Mouse (Mus musculus) C2C12 (cell line): ENCODE results near the gene Cd55b.
"Not testable (repeated sequence)": the region's sequence is repeated elsewhere in the genome, so short reads cannot be mapped to it uniquely, and the experiment has no call there.

Experiments used
- CEBPB ChIP-seq: IDR thresholded peaks from one replicate; pipeline ENCODE4 v1.6.1; 2011; ENCODE audit warnings: low read depth, mild to moderate bottlenecking, control low read depth, moderate library complexity
- CTCF ChIP-seq: IDR thresholded peaks from one replicate; pipeline ENCODE4 v1.5.1; 2011; ENCODE audit not compliant: control insufficient read depth, insufficient read depth, insufficient read length
- USF1 ChIP-seq: IDR thresholded peaks from one replicate; pipeline ENCODE4 v1.6.1; 2011; ENCODE audit warnings: low read depth, mild to moderate bottlenecking, control low read depth, moderate library complexity

DNA sequence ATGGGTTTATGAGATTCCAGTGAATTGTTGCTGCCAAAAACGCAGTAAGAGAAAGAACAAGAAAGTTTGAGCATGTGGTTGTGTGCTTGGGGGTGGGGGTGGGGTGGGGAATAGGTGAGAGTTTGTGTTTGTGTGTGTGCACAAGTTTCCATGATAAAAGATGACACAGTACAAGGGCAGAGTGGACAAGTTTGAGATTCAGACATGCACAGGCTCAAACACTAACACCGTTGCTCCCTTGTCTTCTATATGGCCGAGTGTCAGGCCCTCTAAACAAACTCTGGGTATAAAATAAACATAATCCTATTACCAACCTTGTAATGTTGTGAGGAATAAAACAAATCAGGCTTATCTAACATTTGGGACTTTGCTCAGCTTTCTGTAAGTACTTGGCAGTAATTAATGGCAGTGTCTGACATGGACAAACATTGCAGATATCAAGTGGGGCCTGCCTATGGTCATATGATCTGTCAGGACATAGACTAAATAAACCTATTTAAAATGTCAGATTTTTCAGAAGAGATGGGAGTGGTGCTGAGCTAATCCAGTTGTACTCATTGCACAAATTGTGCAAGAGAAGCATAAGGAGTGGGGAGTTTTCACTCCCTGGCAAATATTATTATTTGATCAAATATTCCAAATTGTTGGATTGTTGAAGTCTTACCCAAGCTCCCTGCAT is 4.5 kb upstream of the Cd55b start:
- TF ChIP-seq CTCF, USF1, CEBPB: not testable (repeated sequence)
